Mouse (Mus musculus) liver, embryonic 11.5 days (tissue): ENCODE data around the gene Zfyve19. TPM values are rescaled to one million over a fixed set of nuclear protein-coding genes. Genes with fewer than 3 reads are reported as not detected.

Experiments used
- ATAC-seq: fragments of 200-750 bp; cut with Nextera tagmentation; replicated peaks from 2 replicates; pipeline ENCODE4 v1.8.0; 2017; ENCODE audit warnings: moderate number of reproducible peaks, mild to moderate bottlenecking, moderate TSS enrichment, moderate library complexity; ENCODE audit not compliant: low FRiP score
- DNase-seq: peaks from one replicate; pipeline ENCODE4 v3.0.0-alpha.2; 2017; ENCODE audit warnings: low spot score
- H3K27ac ChIP-seq: fragments of 300-500 bp; sonication (generic); 2 replicates; pipeline ENCODE4 v1.5.1; 2014; ENCODE audit warnings: mild to moderate bottlenecking, low read depth, low read length, control low read depth
- H3K27me3 ChIP-seq: fragments of 300-500 bp; sonication (generic); replicated peaks from 2 replicates; pipeline ENCODE4 v1.6.1; 2014; ENCODE audit warnings: low read length, mixed read lengths; ENCODE audit not compliant: control insufficient read depth, insufficient read depth
- H3K36me3 ChIP-seq: fragments of 300-500 bp; sonication (generic); 2 replicates; pipeline ENCODE4 v1.6.1; 2014; ENCODE audit warnings: mild to moderate bottlenecking, low read length, moderate library complexity, mixed read lengths; ENCODE audit not compliant: control insufficient read depth, insufficient read depth
- H3K4me1 ChIP-seq: fragments of 300-500 bp; sonication (generic); replicated peaks from 2 replicates; pipeline ENCODE4 v1.6.1; 2014; ENCODE audit warnings: low read length, mixed read lengths; ENCODE audit not compliant: control insufficient read depth, insufficient read depth
- H3K4me2 ChIP-seq: fragments of 300-500 bp; sonication (generic); 2 replicates; pipeline ENCODE4 v1.6.1; 2014; ENCODE audit warnings: mild to moderate bottlenecking, control low read depth, moderate library complexity
- H3K4me3 ChIP-seq: fragments of 300-500 bp; sonication (generic); 2 replicates; pipeline ENCODE4 v1.5.1; 2014; ENCODE audit warnings: low read depth, low read length, control low read depth
- H3K9ac ChIP-seq: fragments of 300-500 bp; sonication (generic); 2 replicates; pipeline ENCODE4 v1.6.1; 2014; ENCODE audit warnings: low read depth, low read length, control low read depth
- H3K9me3 ChIP-seq: fragments of 300-500 bp; sonication (generic); 2 replicates; pipeline ENCODE4 v1.6.1; 2016; ENCODE audit warnings: low read length, inconsistent platforms, mixed read lengths; ENCODE audit not compliant: control insufficient read depth
- WGBS: fragments of 180-500 bp; shearing (Covaris S2); extraction: QIAGEN DNeasy Blood & Tissue Kit; methylation state at CpG from one replicate; pipeline ENCODE4 v1.1.7; 2014; 5-methylcytosine and 5-hydroxymethylcytosine counted together
- polyA plus RNA-seq: library from polyadenylated mRNA; unstranded; fragments of >200 nt; fragmentation: Nextera tagmentation; extraction: Ambion mirVana; gene quantifications from 2 replicates; pipeline ENCODE4 v1.2.1, GENCODE M21; 2014

The Zfyve19 gene
- polyA plus RNA-seq, 1 experiment from 2014 or later: 48.5 TPM

DNA sequence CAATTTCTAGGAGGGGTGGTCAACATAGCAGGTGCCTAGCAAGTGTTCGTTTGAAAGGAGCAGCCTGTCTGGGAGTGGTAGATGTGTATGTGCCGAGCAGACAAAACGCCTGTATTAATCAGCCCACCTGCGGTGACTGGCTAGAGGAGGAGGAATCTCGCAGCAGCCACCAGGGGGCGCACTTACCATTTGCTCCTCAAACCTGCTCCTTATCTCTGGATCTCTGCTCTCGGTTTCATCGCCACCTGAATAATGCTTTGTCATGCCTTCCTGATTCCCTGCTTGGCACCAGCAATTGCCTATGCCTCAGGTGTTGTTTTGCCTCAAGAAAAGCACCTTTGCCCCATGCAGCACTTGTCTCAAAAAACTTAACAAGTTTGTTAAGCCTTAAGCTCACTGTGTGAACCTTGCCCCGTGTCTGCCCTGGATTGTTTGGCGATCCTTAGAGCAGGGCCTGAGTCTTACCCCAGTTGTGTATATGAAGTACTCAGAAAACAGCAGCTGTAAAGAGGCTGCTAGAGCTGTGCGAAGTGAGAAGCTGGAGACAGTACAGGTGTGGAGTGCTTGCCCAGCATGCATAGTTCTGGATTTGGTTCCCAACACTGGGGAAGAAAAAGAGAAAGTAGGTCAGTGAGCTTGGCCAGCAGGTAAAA, 42.5 kb downstream of the Zfyve19 start:
- WGBS: 12% methylated on average over 11 of the region's 11 CpGs
- Histone ChIP-seq H3K4me2 (peak overlapping the region; percentile 41), H3K4me1 (peaks cover 3% of the 10 kb centered on the region; the same call in 1 of the 2 replicates), H3K4me3 (no peak overlapping the region), H3K9me3 (no peaks in the 10 kb centered on the region), H3K27me3 (peaks cover 6% of the 10 kb centered on the region), H3K9ac (no peak overlapping the region), H3K36me3 (no peaks in the 10 kb centered on the region), H3K27ac (no peak overlapping the region)
- DNase-seq (peak; percentile 83), ATAC-seq (peak; percentile 75)

DNA sequence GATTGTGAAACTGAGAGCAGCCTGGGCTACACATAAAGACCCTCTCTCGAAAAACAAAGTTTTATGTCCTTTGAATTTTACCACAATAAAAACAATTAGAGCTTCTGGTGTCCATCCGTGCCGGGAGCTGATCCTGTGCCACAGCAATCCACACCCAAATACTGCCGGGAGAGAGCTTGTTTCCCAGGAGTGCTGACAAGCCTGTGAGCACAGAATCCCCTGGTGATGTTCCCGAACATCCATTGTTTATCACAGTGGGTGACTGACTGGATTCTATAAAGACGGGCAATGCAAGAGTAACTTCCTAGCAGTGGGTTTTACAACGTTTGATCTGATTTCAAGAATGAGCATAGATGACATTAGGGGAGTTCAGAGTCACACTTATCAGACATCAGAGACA, 46.6 kb downstream of the Zfyve19 start:
- WGBS: 40% methylated on average over 7 of the region's 7 CpGs
- Histone ChIP-seq H3K27ac (no peak overlapping the region), H3K36me3 (no peaks in the 10 kb centered on the region), H3K27me3 (peaks cover 6% of the 10 kb centered on the region), H3K4me3 (no peak overlapping the region), H3K9me3 (no peaks in the 10 kb centered on the region), H3K4me2 (no peak overlapping the region), H3K9ac (no peak overlapping the region), H3K4me1 (peaks cover 3% of the 10 kb centered on the region; the same call in 1 of the 2 replicates)
- no peak for DNase-seq
- ATAC-seq: no peak

DNA sequence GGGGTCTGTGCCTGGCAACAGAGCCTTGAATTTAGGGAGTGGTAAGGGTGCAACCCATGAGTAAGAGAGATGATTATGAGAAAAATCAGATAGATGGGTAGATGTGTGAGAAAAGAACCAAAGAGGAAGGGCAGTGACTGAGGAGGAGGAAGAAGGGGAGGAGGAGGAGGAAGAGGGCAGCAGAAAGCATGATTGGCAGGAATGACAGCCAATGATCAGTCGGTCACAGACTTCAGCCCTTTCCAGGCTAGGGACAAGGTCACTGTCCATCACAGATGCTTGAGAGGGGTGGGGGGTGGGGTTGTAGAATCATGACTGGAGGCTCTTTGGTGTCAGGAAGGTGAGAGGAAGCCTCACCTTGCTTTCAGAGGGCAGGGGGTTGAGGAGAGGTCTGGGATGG, 52.1 kb downstream of the Zfyve19 start:
- 75% methylated on average over 1 of the region's 1 CpGs for WGBS
- no peak for DNase-seq

DNA sequence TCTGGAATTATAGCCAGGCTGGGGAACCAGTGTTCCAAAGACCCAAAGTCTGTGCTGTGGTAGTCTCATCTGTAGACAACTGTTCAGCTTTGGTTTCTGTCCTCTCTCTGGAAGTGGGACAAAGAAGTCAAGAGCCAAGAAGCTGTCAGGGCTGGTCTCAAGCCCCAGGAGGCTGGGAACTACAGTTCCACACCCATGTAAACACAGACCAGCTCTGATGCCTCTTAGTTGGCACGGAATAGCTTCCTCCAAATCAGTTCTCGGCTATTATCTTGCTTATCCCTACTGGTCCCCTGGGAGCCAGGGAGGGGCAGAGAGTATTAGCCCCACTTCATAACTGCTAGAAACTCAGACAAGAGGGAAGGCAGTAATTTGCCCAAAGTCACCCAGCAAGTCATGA, 52.9 kb downstream of the Zfyve19 start:
- Histone ChIP-seq H3K4me2 (no peak overlapping the region), H3K36me3 (no peaks in the 10 kb centered on the region), H3K27me3 (no peaks in the 10 kb centered on the region), H3K4me3 (no peak overlapping the region), H3K27ac (no peak overlapping the region), H3K9me3 (no peaks in the 10 kb centered on the region), H3K9ac (no peak overlapping the region), H3K4me1 (no peaks in the 10 kb centered on the region)
- ATAC-seq (no peak), DNase-seq (no peak)
- 57% methylated on average over 2 of the region's 2 CpGs for WGBS

More for the DNA sequence above, 52.1 kb downstream of the Zfyve19 start:
- Histone ChIP-seq H3K27me3 (peaks cover under 1% of the 10 kb centered on the region), H3K4me3 (no peak overlapping the region), H3K36me3 (no peaks in the 10 kb centered on the region), H3K9ac (no peak overlapping the region), H3K9me3 (no peaks in the 10 kb centered on the region), H3K4me2 (no peak overlapping the region), H3K4me1 (no peaks in the 10 kb centered on the region), H3K27ac (no peak overlapping the region)
- ATAC-seq: no peak

DNA sequence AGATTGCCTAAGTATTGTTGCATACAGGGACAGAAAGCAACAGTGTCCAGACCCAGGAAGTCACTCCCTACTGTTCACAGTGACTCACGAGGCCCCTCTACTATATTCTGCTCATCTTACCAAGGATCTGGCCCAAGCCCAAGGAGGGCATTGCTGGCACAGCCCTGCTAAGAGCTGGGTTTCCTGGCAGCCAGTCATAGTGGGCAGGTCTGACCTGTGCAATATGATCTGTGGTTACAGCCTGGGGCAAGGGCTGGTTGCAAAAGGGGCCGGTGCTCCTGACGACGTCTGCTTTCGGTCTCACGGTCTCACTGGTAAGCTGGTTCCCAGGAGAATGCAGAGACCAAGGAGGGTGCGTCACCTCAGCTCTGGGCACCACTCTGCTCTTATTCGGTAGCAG, 54.6 kb downstream of the Zfyve19 start:
- Histone ChIP-seq H3K4me1 (no peaks in the 10 kb centered on the region), H3K36me3 (no peaks in the 10 kb centered on the region), H3K27me3 (no peaks in the 10 kb centered on the region), H3K4me3 (no peak overlapping the region), H3K9me3 (no peaks in the 10 kb centered on the region), H3K27ac (no peak overlapping the region), H3K4me2 (no peak overlapping the region), H3K9ac (no peak overlapping the region)
- 41% methylated on average over 8 of the region's 8 CpGs for WGBS
- DNase-seq: no peak
- no peak for ATAC-seq

DNA sequence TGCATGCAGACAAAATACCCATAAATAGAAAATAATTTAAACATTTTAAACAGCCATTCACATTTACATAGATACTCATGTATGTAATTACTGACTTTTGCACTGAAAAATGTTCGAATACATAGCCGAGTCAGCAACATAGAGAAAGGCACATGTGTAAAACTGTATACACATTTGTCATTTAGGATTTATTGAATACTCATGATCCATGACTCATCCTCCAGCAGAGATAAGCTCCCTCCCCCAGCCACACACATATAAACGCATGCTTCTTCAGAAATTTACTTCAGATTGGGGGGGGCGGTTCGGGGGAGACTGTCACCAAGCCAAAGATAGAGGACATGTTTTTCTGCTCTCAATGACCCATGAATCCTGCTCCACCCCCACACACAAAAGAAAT, 55.4 kb downstream of the Zfyve19 start:
- no peak for ATAC-seq
- H3K27me3 ChIP-seq: peaks cover 1% of the 10 kb centered on the region; the same call in 1 of the 2 replicates
- H3K27ac ChIP-seq: no peak overlapping the region
- no peaks in the 10 kb centered on the region for H3K4me1 ChIP-seq
- no peak for DNase-seq
- H3K9ac ChIP-seq: no peak overlapping the region
- 67% methylated on average over 5 of the region's 5 CpGs for WGBS
- H3K4me2 ChIP-seq: no peak overlapping the region
- no peak overlapping the region for H3K4me3 ChIP-seq
- H3K36me3 ChIP-seq: no peaks in the 10 kb centered on the region
- no peaks in the 10 kb centered on the region for H3K9me3 ChIP-seq

Other genes starting within 250 kb of the Zfyve19 start
- 24.8 and 26.5 TPM in 2 replicates for gene Ccdc32, start 179.2 kb upstream of the Zfyve19 start, polyA plus RNA-seq
- 7.4 and 7.7 TPM in 2 replicates for gene Rpusd2, start 173.8 kb upstream of the Zfyve19 start, polyA plus RNA-seq
- gene Knl1, start 161.5 kb upstream of the Zfyve19 start, polyA plus RNA-seq: 60.7 and 64.8 TPM in 2 replicates
- gene Rad51, start 95.8 kb upstream of the Zfyve19 start, polyA plus RNA-seq: 62.0 and 64.0 TPM in 2 replicates
- 75.7 and 80.6 TPM in 2 replicates for gene Rmdn3, start 51.6 kb upstream of the Zfyve19 start, polyA plus RNA-seq
- 33.6 and 36.4 TPM in 2 replicates for gene Gchfr, start 40.8 kb upstream of the Zfyve19 start, polyA plus RNA-seq
- gene Gm14137, start 34.1 kb upstream of the Zfyve19 start, polyA plus RNA-seq: 0.23 and 0.25 TPM in 2 replicates
- gene Dnajc17, start 178 bp downstream of the Zfyve19 start, polyA plus RNA-seq: 16.9 and 18.1 TPM in 2 replicates
- not detected in 2 replicates for gene Ppp1r14d, start 21.3 kb downstream of the Zfyve19 start, polyA plus RNA-seq
- gene Spint1, start 28.7 kb downstream of the Zfyve19 start, polyA plus RNA-seq: 2.3 and 2.5 TPM in 2 replicates
- 0.38 TPM in 1 of 2 replicates, not detected in the other for gene Rhov, start 62.7 kb downstream of the Zfyve19 start, polyA plus RNA-seq
- 13.4 and 14.0 TPM in 2 replicates for gene Vps18, start 80.1 kb downstream of the Zfyve19 start, polyA plus RNA-seq
- 5.3 and 5.9 TPM in 2 replicates for gene Dll4, start 117.2 kb downstream of the Zfyve19 start, polyA plus RNA-seq
- 2.9 and 3.2 TPM in 2 replicates for gene Chac1, start 142.6 kb downstream of the Zfyve19 start, polyA plus RNA-seq